Mouse (Mus musculus) midbrain, embryonic 15.5 days (tissue): ENCODE data around the gene Stx11. TPM values are rescaled to one million over a fixed set of nuclear protein-coding genes. Genes with fewer than 3 reads are reported as not detected.

Source experiments
- ATAC-seq: fragments of 200-750 bp; cut with Nextera tagmentation; replicated peaks from 2 replicates; pipeline ENCODE4 v1.8.0; 2017; ENCODE audit warnings: moderate TSS enrichment
- H3K27ac ChIP-seq: fragments of 300-500 bp; sonication (generic); 2 replicates; pipeline ENCODE4 v1.5.1; 2015; ENCODE audit warnings: mild to moderate bottlenecking, inconsistent platforms
- H3K27me3 ChIP-seq: fragments of 300-500 bp; sonication (generic); replicated peaks from 2 replicates; pipeline ENCODE4 v1.6.1; 2015; ENCODE audit warnings: inconsistent platforms
- H3K36me3 ChIP-seq: fragments of 300-500 bp; sonication (generic); replicated peaks from 2 replicates; pipeline ENCODE4 v1.6.1; 2015; ENCODE audit warnings: inconsistent platforms
- H3K4me1 ChIP-seq: fragments of 300-500 bp; sonication (generic); 2 replicates; pipeline ENCODE4 v1.6.1; 2015; ENCODE audit warnings: inconsistent platforms
- H3K4me2 ChIP-seq: fragments of 300-500 bp; sonication (generic); 2 replicates; pipeline ENCODE4 v1.6.1; 2015; ENCODE audit warnings: inconsistent platforms, mild to moderate bottlenecking, moderate library complexity
- H3K4me3 ChIP-seq: fragments of 300-500 bp; sonication (generic); 2 replicates; pipeline ENCODE4 v1.5.1; 2015; ENCODE audit warnings: mild to moderate bottlenecking, inconsistent platforms
- H3K9ac ChIP-seq: fragments of 300-500 bp; sonication (generic); 2 replicates; pipeline ENCODE4 v1.6.1; 2015; ENCODE audit warnings: mild to moderate bottlenecking, inconsistent platforms
- H3K9me3 ChIP-seq: fragments of 300-500 bp; sonication (generic); 2 replicates; pipeline ENCODE4 v1.6.1; 2016; ENCODE audit warnings: inconsistent platforms
- WGBS: fragments of 180-500 bp; shearing (Covaris S2); methylation state at CpG from one replicate; pipeline ENCODE4 v1.1.7; 2015; ENCODE audit warnings: mixed read lengths; 5-methylcytosine and 5-hydroxymethylcytosine counted together
- polyA plus RNA-seq: library from polyadenylated mRNA; unstranded; fragments of >200 nt; fragmentation: Nextera tagmentation; extraction: Ambion mirVana; gene quantifications from 2 replicates; pipeline ENCODE4 v1.2.1, GENCODE M21; 2015

Stx11 gene
- polyA plus RNA-seq: 1.4 and 1.7 TPM in 2 replicates

GRCm38 (mm10) chr10:12964151-12965075 is at the start of gene Stx11:
TSS of gene Stx11 (minus strand) at chr10:12964298.
- no peaks in the 10 kb centered on the region for H3K36me3 ChIP-seq
- H3K27ac ChIP-seq: no peak within 1 kb of the TSS
- peaks cover 4% of the 10 kb centered on the region for H3K27me3 ChIP-seq
- peak within 1 kb of the TSS; percentile 43 for H3K9ac ChIP-seq
- H3K4me1 ChIP-seq: peaks cover 8% of the 10 kb centered on the region; the same call in 1 of the 2 replicates
- peak within 1 kb of the TSS; percentile 99 for H3K4me2 ChIP-seq
- 3% methylated on average over 56 of the region's 56 CpGs for WGBS
- ATAC-seq: peak; percentile 88
- peak within 1 kb of the TSS; percentile 87 for H3K4me3 ChIP-seq
- H3K9me3 ChIP-seq: no peaks in the 10 kb centered on the region

GRCm38 (mm10) chr10:13008737-13009121 is 44.6 kb upstream of the Stx11 start:
- ATAC-seq: peak; percentile 46
- peak overlapping the region; percentile 84 for H3K4me2 ChIP-seq
- peak overlapping the region; percentile 82 for H3K4me3 ChIP-seq
- WGBS: 2% methylated on average over 29 of the region's 29 CpGs
- H3K9ac ChIP-seq: peak overlapping the region; percentile 69
- H3K9me3 ChIP-seq: no peaks in the 10 kb centered on the region
- no peaks in the 10 kb centered on the region for H3K27me3 ChIP-seq
- H3K36me3 ChIP-seq: no peaks in the 10 kb centered on the region
- peak overlapping the region; percentile 83 for H3K27ac ChIP-seq
- peaks cover 17% of the 10 kb centered on the region for H3K4me1 ChIP-seq

GRCm38 (mm10) chr10:13007876-13008736 is 44.0 kb upstream of the Stx11 start:
- Histone ChIP-seq H3K27me3 (no peaks in the 10 kb centered on the region), H3K27ac (peak overlapping the region; percentile 83), H3K9me3 (no peaks in the 10 kb centered on the region), H3K36me3 (no peaks in the 10 kb centered on the region), H3K4me1 (peaks cover 17% of the 10 kb centered on the region), H3K9ac (peak overlapping the region; percentile 69), H3K4me3 (peak overlapping the region; percentile 82), H3K4me2 (peak overlapping the region; percentile 84)
- ATAC-seq: peak; percentile 100
- 4% methylated on average over 52 of the region's 52 CpGs for WGBS

- Histone ChIP-seq H3K4me3 (no peak within 1 kb of the TSS), H3K4me1 (peaks cover 12% of the 10 kb centered on the region), H3K9me3 (no peaks in the 10 kb centered on the region), H3K4me2 (no peak within 1 kb of the TSS), H3K36me3 (no peaks in the 10 kb centered on the region), H3K27ac (no peak within 1 kb of the TSS), H3K9ac (no peak within 1 kb of the TSS), H3K27me3 (no peaks in the 10 kb centered on the region)
- ATAC-seq: no peak
- WGBS: 88% methylated on average over 3 of the region's 3 CpGs
These were observed 40.9 kb upstream of the Stx11 start, which contains the start of gene Sf3b5 for GRCm38 (mm10) chr10:13005043-13005442. TSS of gene Sf3b5 (plus strand) at chr10:13005343.

GRCm38 (mm10) chr10:12996736-12997477 is 32.8 kb upstream of the Stx11 start:
- Histone ChIP-seq H3K4me3 (no peak overlapping the region), H3K4me1 (no peaks in the 10 kb centered on the region), H3K27me3 (no peaks in the 10 kb centered on the region), H3K9me3 (no peaks in the 10 kb centered on the region), H3K4me2 (no peak overlapping the region), H3K27ac (no peak overlapping the region), H3K9ac (no peak overlapping the region), H3K36me3 (no peaks in the 10 kb centered on the region)
- 48% methylated on average over 17 of the region's 17 CpGs for WGBS
- peak; percentile 82 for ATAC-seq

- Histone ChIP-seq H3K27me3 (no peaks in the 10 kb centered on the region), H3K9me3 (no peaks in the 10 kb centered on the region), H3K4me3 (no peak overlapping the region), H3K9ac (no peak overlapping the region), H3K4me2 (no peak overlapping the region), H3K27ac (no peak overlapping the region), H3K4me1 (no peaks in the 10 kb centered on the region), H3K36me3 (no peaks in the 10 kb centered on the region)
- ATAC-seq: no peak
- 89% methylated on average over 25 of the region's 25 CpGs for WGBS
These were observed 29.4 kb upstream of the Stx11 start for GRCm38 (mm10) chr10:12993411-12994039.

- Histone ChIP-seq H3K36me3 (no peaks in the 10 kb centered on the region), H3K4me2 (no peak overlapping the region), H3K4me1 (no peaks in the 10 kb centered on the region), H3K27ac (no peak overlapping the region), H3K27me3 (no peaks in the 10 kb centered on the region), H3K4me3 (no peak overlapping the region), H3K9me3 (no peaks in the 10 kb centered on the region), H3K9ac (no peak overlapping the region)
- WGBS: 91% methylated on average over 5 of the region's 5 CpGs
- no peak for ATAC-seq
These were observed 27.9 kb upstream of the Stx11 start for GRCm38 (mm10) chr10:12991953-12992352.

- Histone ChIP-seq H3K36me3 (no peaks in the 10 kb centered on the region), H3K27me3 (no peaks in the 10 kb centered on the region), H3K4me1 (no peaks in the 10 kb centered on the region), H3K9ac (no peak overlapping the region), H3K9me3 (no peaks in the 10 kb centered on the region), H3K4me2 (no peak overlapping the region), H3K4me3 (no peak overlapping the region), H3K27ac (no peak overlapping the region)
- whole genome bisulfite sequencing: 37% methylated on average over 4 of the region's 4 CpGs
- ATAC-seq: no peak
These were observed 22.8 kb upstream of the Stx11 start for GRCm38 (mm10) chr10:12986943-12987342.

- Histone ChIP-seq H3K4me1 (no peaks in the 10 kb centered on the region), H3K27me3 (no peaks in the 10 kb centered on the region), H3K9me3 (no peaks in the 10 kb centered on the region), H3K36me3 (no peaks in the 10 kb centered on the region), H3K9ac (no peak overlapping the region), H3K4me2 (no peak overlapping the region), H3K4me3 (no peak overlapping the region), H3K27ac (no peak overlapping the region)
- no peak for ATAC-seq
- 42% methylated on average over 5 of the region's 5 CpGs for WGBS
These were observed 22.4 kb upstream of the Stx11 start for GRCm38 (mm10) chr10:12986485-12986884.

- H3K4me1 ChIP-seq: no peaks in the 10 kb centered on the region
- H3K27ac ChIP-seq: no peak overlapping the region
- no peaks in the 10 kb centered on the region for H3K27me3 ChIP-seq
- no peak for ATAC-seq
- H3K9me3 ChIP-seq: no peaks in the 10 kb centered on the region
- H3K4me3 ChIP-seq: no peak overlapping the region
- WGBS: 90% methylated on average over 3 of the region's 3 CpGs
- no peak overlapping the region for H3K9ac ChIP-seq
- no peak overlapping the region for H3K4me2 ChIP-seq
- H3K36me3 ChIP-seq: no peaks in the 10 kb centered on the region
These were observed 20.9 kb upstream of the Stx11 start for GRCm38 (mm10) chr10:12985028-12985427.

- Histone ChIP-seq H3K9ac (no peak overlapping the region), H3K27ac (no peak overlapping the region), H3K4me1 (no peaks in the 10 kb centered on the region), H3K4me3 (no peak overlapping the region), H3K36me3 (no peaks in the 10 kb centered on the region), H3K27me3 (no peaks in the 10 kb centered on the region), H3K9me3 (no peaks in the 10 kb centered on the region), H3K4me2 (no peak overlapping the region)
- 77% methylated on average over 3 of the region's 3 CpGs for WGBS
- no peak for ATAC-seq
These were observed 19.4 kb upstream of the Stx11 start for GRCm38 (mm10) chr10:12983516-12983915.
